Mouse (Mus musculus) left cerebral cortex, postnatal 25 days (tissue): ENCODE measurements around the gene Zdhhc1. TPM values are rescaled to one million over a fixed set of nuclear protein-coding genes. Genes with fewer than 3 reads are reported as not detected.
A peak's percentile ranks its signal among the peaks of the same experiment; 100 is the strongest.

ENCODE experiments used
- DNase-seq, 2 experiments: peaks; one replicate each; pipeline ENCODE4 v3.0.0; 2022; ENCODE audit warnings: low spot score in 2 of 2, mixed read lengths in 1 of 2
- intact Hi-C: fragments of 180-260 bp; cut with DNase I; formaldehyde crosslinking; loops from one replicate; pipeline ENCODE4 v1.15.1; 2025
- total RNA-seq, 2 experiments: library from RNA; stranded (reverse); gene quantifications; 2 replicates each; pipeline ENCODE4 v1.2.3; 2021

The Zdhhc1 gene
- total RNA-seq, result 10 to 100 TPM; 34.9 to 35.6 TPM

DNA sequence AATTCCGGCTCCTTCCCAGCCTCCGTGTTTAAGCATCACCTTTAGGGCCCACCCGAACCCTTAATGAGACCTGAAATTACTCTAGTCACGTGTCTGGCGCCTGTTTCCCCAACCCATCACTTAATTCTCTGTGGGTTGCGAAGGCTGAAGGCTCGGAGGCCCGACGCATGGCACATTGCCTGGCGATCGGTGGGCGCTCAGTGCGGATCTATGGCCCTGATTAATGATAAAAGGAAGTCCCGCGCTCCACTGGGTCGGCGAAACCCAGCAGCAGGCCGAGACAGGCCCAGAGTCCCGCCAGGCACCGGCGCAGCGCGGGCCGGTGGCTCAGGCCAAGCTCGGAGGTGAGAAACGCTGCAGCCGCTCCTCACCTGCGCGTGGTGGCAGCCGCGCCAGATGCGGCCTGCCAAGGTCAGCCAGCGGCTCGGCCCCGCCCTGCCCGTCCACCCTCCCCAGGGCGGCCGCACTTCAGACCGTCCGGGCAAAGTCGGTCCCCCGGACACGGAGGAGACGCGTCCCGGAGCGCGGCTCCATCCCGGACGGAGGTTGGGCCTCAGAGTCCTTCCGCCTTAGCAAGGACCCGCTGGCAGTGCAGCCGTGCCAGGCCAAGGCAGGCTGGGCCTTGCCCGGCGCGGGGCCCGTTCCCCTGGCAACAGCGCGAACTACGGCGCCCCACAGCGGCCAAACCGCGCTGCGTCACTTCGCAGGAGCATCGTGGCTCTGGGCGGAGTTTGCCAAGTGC, at the start of gene Zdhhc1:
Zdhhc1 (minus strand) TSS at position 464 of the 742 bp plus-strand sequence.
- intact Hi-C loops, result no loop called here
- DNase-seq, result peak; percentile 89 to 92

DNA sequence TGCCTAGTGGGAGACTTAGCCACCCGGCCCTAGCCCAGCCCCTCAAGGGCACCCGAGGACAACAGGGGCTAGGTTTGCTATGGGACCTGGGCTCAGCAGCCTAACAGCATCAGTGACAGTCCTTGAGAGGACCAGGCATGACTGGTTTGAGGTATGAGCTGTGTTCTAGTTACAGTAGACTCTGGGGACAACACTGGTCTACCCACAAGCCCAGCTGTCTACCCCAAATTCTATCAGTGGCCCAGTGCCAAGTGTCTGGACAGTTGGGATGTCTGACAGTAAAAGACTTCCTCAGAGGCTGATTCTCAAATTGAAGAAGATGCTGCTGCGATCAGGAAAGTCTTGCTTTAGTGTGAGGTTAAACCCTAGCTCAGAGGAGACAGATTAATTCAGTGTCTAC, 48.5 kb upstream of the Zdhhc1 start:
- intact Hi-C loops, result no loop called here
- peak in 1 of 2 experiments; percentile 63 for DNase-seq

DNA sequence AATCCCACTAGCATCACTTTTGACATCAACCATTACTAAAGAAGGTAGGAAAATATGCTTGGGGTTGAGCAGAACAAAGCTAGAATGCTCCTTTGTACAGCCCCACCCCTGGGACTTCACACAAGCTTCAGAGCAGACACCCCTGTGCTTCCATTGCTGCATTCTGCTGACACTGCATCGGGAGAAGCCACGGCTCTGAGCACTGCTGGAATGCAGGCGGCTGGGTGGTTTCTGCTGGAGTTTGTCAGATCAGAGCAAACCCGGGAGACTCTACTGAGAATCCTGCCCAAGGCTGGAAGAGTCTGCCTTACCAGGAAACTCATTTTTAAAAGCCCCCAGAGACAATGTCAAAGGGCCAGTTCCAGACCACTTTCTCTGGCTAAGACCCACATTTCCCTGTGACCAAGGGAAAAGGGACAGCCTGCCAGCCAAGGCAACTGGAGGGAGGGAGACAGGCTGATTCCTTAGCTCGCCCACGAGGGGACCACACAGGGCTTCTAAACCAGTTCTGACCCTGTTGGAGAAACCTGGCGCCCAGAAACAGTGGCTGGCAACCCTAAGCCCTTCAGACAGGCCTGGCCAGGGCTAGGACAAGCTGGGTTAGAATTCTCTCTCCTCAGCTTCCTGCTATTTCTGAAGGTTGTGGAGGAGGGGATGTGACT, 48.0 kb upstream of the Zdhhc1 start:
- intact Hi-C loops, result no loop called here
- peak in 1 of 2 experiments; percentile 33 for DNase-seq

DNA sequence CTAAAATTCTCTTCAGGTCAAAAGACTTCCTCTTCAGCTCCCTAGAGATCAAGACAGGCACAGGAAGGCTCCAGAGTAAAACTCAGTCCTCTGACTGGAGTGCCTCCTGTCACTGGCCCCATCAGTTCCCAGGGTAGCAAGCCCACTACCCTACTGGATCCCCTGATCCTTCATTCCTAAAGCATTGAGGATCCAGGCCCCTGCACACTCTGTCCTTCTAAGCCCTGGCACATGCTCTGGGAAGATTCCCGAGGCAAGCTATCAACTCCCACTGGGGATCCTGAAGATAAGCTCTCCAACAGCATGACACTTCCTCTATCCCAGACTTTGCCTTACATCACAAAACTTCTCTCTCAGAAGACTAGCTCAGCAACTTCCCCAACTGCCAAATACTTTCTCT, 47.0 kb upstream of the Zdhhc1 start:
- intact Hi-C loops, result no loop called here
- DNase-seq, result no peak

DNA sequence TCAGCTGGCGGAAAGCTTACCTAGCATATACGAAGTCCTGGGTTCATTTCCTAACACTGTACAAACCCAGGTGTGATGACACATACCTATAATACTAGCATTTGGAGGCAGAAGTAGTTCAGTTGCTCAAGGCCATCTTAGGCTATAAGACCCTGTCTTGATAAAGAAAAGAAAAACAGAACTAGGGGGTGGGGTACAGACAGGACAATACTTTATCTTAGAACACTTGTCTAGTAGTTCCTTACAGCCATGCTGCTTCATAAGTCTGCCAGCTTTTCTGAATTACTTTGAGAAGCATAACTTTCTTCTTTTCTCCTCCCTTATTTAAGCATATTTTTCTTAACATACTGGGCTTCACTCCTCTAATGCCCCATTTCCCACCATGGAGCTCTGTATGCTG, 46.1 kb upstream of the Zdhhc1 start:
- no peak for DNase-seq
- intact Hi-C loops, result no loop called here

DNA sequence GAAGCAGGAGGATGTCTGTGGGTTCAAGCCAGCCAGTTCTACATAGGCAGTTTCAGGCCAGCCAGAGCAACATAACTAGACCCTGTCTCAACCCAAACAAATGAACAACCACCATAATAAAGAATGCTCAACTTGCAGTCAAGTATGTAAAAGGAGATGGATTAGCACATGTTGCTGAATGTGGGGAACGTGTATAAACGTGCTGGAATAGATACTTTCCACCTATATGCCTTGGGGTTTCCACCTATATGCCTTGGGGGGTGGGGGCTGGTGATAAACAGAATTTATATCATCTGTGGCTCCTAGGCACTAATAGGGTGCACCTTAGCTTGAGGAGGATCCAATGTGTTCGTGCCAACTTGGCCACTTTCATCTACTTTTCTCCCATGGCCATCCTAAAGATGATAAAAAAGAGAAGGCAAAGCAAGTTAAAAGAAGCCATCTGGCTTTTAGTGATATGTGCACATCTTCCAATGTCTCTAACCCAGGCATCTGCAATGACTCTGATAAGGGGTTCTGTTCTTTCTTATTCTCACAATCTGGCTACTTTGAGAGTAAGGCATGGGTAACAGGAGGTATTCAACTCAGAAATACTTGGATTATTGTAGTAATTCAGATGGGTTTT, 45.4 kb upstream of the Zdhhc1 start:
- no peak for DNase-seq
- intact Hi-C loops, result no loop called here

DNA sequence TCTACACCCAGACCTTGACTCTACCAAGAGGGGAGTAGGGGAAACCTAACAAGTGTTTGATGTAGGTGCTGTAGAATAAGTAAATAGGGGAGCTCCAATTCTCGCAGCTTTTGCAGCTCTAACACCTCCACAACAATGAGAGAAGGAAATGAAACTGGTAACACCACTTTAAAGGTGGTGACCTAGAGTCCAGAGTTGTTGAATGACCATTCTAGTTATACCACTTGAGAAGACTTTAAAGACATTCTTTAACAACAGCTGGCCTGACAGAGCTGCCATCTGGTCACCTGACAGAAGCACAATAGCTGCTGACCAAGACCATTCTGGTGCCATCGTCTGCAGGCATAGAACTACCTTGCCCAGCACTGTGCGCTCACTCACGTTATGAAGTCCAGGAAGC, 42.2 kb upstream of the Zdhhc1 start:
- DNase-seq, result no peak
- intact Hi-C loops, result no loop called here

DNA sequence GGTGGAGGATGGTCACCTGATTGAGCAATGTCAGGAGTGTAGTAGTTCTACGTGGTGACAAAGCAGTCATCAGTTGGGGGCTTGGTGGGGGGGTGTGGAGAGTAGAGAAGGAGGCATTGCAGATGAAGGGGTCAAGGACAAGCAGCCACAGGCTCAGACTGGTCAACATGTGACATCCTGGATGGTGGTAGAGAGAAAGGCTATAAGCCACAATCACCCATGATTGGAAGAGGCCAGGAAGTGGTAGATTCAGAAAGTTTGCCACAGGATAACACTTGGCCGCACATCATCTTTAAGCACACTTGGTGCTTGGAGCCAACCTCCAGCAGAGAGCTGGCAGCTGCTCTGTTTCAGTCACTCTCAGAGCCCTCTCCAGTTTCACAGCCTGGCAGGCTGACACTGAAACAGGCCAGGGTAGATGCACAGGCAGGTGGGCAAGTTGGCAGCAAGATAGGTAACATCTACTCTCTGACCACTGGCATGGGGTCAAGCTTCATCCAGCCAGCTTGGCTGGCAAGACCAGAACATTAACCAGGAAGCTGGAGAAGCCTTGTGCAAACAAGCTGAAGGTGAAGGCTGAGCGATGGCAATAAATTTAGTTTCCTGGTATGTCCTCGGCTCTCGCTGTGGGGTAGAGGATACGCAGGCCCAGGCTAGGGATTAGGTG, 40.4 kb upstream of the Zdhhc1 start:
- intact Hi-C loops, result no loop called here
- no peak for DNase-seq

DNA sequence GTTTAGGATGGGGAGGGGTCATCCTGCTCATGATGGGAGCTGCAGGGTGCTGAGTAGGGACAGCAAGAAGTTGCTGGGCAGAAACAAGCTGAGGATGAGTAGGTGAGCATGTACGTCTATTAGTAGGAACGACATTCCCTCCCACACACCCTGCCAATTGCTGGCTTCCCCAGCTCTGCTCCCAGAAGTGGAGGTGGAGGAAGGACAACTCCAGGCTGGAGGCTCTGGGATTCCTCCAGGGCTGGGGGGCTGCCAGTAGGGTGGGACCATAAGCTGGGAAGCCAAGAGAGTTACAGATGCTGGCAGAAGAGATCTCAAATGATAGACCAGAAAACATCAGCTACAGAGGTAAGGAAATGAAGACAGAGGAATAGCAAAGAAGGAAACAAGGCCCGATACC, 39.8 kb upstream of the Zdhhc1 start:
- peak; percentile 41 to 76 for DNase-seq
- intact Hi-C loops, result no loop called here

DNA sequence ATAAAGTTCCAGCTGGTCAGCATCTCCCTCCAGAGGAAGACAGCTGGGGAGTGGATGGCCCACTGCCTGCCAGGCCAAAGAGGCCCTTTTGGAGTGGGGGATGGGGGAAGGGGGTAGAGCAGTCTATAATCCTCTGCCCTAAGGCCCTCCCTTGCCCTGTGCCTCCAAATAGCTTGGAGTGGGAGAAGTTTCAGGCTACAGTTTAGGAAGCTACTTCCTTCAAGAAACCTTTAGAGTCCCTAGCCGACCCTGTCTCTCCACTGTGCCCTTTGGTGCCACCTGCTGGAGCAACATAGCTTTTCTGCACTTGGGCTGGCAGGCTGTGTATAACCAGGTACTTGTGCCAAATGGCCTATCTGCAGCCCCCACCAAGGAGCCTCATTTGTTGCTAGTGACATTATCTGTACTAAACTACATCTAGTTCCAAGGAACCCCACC, 37.2 kb upstream of the Zdhhc1 start:
- intact Hi-C loops, result no loop called here
- peak; percentile 47 to 48 for DNase-seq

DNA sequence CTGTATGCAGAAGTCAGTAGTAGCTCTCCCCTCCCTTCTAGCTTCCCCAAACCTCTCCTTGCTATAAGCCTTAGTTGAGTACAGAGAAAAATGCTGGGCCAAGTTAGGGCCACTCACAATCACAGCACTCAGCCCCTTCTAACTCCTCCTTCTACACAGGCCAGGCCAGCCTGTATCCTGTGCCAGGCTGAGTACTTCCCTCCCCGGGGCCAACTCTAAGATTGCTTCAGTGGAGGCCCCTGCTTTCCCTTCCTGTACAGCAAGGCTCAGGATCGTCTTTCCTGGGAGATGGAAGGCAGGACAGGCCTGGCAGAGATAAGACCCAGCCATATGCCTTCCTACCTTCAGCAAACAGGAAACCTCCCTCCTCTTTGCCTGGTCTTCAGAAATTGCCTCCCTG, 36.7 kb upstream of the Zdhhc1 start:
- intact Hi-C loops, result no loop called here

DNA sequence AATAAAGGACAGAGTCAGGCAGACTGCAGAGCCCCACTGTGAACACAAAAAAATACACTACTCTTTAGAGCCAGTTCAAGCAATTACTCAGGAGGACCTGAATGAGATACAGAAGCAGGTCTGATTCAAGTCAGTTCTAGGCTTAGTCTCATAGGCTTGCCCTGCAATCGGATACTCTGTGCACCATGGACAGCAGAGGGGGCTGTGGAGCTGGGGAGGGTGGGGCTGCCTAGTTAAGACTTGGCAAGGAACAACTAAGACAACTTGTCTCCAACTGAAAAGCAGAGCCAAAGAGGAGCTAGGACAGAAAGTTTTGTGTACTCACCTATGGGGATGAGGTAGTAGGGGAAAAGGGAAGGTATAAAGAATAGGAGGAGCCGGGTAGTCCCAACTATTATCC, 35.1 kb upstream of the Zdhhc1 start:
- no peak for DNase-seq
- intact Hi-C loops, result no loop called here

More for the DNA sequence above, 36.7 kb upstream of the Zdhhc1 start:
- no peak for DNase-seq

DNA sequence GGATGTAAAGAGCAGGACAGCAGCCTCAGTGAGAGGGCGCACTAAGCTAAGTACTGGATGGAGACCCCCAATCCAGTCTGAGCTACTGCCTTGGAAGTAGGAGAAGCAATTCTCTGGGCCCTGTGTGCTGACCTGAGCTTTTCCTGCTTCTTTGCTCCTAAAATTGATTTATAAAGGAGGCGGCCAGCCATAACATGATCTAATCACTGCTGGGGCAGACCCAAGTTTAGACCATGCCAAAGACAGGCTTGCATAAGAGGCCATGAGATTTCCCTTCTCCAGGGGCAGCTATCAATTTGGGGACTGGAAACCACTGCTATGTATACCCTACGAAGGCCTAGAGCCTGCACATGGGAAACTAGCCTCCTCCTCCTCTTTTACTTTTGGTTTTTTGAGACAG, 32.6 kb upstream of the Zdhhc1 start:
- no peak for DNase-seq
- intact Hi-C loops, result no loop called here

DNA sequence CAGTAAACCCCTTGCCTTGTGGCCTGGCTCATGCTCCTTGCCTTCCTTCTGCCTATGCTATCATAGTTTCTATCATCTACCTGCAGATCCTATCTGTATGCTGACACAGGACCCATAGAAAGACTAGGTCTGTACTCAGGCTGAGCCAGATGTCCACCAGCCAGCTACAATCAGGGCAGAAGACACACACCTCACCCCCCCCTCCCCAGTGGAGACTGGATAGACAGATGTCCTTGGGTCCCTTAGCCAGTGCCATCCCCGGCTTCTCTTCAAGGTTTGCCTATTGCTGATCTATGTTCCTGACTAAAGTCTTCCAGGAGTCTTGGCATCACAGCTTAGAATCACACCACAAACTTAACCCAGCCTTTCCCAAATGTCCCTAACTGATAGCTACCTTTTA, 31.5 kb upstream of the Zdhhc1 start:
- intact Hi-C loops, result no loop called here
- DNase-seq, result no peak

DNA sequence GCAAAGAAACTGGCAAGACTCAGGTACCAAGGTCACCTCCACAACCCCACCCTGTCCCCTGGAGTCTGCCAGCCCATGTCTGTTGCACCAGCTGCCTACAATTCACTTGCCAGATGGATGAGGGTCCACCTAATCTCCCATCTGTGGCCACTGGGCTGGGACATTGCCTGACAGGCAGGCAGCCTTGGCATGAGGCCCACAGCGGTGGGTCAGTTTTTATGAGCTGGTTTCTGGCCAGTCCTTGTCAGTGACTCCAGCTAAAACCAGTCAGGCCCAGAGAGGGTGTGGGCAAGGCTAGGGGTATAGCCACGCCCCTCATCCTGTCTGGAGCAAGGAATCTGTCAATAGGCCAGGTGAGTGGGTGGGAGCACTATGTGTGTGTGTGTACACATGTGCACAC, 30.4 kb upstream of the Zdhhc1 start:
- DNase-seq, result no peak
- intact Hi-C loops, result no loop called here

DNA sequence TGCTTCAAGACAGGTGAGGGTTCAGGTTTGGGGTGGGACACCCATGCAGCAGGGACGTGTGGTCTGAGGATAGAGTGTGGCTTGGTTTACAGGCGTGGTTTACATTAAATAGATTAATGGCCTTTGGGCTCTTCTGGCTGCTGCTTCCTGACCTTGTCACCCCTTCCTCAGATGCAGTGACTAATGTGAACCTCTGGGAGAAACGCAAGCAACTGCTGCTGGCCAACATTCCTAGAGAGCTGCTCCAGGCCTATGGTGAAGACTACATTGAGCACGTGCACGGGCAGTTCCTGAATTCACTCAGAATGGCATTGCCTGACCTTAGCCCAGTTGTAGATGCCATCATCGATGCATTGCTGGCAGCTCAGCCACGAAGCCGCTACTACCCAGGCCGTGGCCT, 26.2 kb upstream of the Zdhhc1 start:
- no peak for DNase-seq
- intact Hi-C loops, result no loop called here

DNA sequence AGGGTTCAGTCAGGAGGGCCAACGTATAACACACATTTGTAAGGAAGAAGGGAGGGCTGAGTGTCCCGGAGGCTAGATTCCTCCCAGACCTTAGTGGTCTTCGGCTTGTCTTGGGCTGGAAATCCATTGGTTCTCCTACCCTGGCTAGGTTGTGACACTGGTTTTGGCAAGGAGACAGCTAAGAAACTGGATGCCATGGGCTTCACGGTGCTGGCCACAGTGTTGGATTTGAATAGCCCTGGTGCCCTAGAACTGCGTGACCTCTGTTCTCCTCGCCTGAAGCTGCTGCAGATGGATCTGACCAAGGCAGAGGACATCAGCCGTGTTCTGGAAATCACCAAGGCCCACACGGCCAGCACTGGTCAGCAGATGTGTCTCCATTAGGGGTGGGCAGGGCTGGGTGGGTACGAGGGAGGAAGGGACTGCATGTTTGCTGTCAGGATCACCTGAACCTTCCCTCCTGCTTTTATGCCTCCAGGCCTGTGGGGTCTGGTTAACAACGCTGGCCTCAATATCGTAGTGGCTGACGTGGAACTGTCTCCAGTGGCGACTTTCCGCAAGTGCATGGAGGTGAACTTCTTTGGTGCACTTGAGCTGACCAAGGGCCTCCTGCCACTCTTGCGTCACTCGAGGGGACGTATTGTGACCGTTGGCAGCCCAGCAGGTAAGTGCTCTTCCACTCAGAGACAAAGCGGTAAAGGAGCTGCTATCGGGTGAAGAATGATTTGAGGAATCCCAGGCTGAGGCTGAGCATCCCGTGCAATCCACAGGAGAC, 25.5 kb upstream of the Zdhhc1 start:
- intact Hi-C loops, result no loop called here
- DNase-seq, result no peak

DNA sequence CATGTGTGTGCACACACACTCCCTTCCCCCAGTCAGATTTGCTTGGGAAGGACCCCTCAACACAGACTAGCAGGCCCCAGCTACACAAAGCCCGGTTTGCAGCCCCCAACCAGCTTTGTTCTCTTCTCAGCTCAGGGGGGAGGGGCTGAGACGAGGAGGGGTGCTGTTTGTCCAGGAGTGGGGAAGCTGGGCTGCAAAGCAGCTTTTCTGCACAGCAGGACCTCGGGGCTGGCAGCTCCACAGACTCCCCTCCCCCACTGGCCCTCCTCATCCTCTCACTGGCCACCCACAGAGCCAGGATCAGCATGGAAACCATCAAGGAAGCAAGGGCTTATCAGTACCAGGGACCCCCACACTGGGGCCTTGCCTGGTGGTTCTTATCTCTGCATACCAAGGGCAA, 24.4 kb upstream of the Zdhhc1 start:
- no peak for DNase-seq
- intact Hi-C loops, result no loop called here

DNA sequence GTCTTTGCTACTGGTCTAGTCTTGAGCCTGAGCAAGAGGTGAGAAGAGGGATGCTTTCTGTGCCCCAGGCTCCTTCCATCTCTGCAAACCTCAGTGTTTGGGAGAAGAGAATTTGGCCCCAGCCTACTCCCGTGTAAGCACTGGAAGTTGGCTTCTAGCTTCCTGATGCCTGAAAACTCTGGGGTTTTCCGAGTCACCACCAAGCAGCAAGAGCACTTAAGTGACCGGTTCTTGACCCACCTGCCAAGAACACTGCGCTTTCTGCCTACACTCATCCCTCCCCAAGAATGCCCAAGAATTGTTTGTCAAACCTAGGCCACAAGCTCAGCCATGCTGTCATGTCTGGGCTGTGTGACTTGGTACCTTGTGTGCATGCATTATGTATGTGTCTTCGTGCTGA, 23.8 kb upstream of the Zdhhc1 start:
- no peak for DNase-seq
- intact Hi-C loops, result no loop called here

DNA sequence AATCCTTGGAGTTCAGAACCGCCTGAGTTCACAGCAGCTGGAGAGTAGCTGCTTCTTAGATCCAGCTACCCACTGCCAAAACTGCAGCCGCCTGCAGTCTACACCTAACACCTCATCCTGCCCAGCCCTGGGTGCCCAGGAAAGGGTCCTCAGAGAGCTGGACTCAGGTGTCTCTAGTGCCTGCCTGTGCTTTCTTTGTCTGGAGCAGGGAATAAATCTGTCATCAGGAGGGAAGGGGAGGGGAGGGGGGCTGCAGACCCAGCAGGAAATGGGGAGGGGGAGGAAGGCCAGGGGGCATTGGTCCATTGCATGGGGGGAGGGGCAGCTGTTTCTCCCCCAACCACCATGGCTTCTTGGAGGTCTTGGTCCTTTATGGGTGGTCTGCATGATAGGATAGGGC, 22.9 kb upstream of the Zdhhc1 start:
- intact Hi-C loops, result no loop called here
- DNase-seq, result no peak
